11 mouse cellular contexts compared by ENCODE assay signal in genomic region chr12:3850165-3850564, GRCm38 (mm10). TPM values are rescaled to one million over a fixed set of nuclear protein-coding genes. Genes with fewer than 3 reads are reported as not detected.
A peak's percentile ranks its signal among the peaks of the same experiment; 100 is the strongest.
DNase-seq lines count a peak whose midpoint lies in the region; ATAC-seq and TF ChIP-seq lines count a peak whose summit lies in the region.
"Had no signal": no experiment of that assay in that cellular context is flagged by ENCODE, and none has a peak within 500 bp of the region (broad histone marks: within the 10 kb centered on the region; RNA-seq: fewer than 3 reads in every experiment).

No protein-coding gene starts in this region.

- ATAC-seq in liver, embryonic 11.5 days (replicated peaks; ENCODE audit: low FRiP score) = no peak
- ATAC-seq in embryonic facial prominence, embryonic 11.5 days (replicated peaks; ENCODE audit: insufficient number of reproducible peaks, low FRiP score, low TSS enrichment, low read depth) = 0 out of 2 replicates have a peak, but pooled peaks have one; percentile 32
- ATAC-seq in intestine, embryonic 14.5 days (replicated peaks; ENCODE audit: low FRiP score, low TSS enrichment, low read depth) = peak; percentile 44; the same call in 1 of the 2 replicates
- no peak for ATAC-seq in neural tube, embryonic 12.5 days (ENCODE audit: low FRiP score, low read depth)
- no peak for ATAC-seq in granulocyte monocyte progenitor cell, adult 5-6 weeks (replicated peaks; ENCODE audit: poor library complexity, severe bottlenecking)

- no peak for DNase-seq in liver, adult 2 months (ENCODE audit: extremely low read depth, low read depth, low spot score)
- no peak for DNase-seq in liver, embryonic 11.5 days (ENCODE audit: low spot score)
- DNase-seq in embryonic facial prominence, embryonic 11.5 days (ENCODE audit: low spot score) = peak; percentile 22
- DNase-seq in intestine, embryonic 14.5 days (ENCODE audit: low spot score) = no peak
- no peak for DNase-seq in layer of hippocampus, postnatal 14 days (ENCODE audit: low spot score in 2 of 2)
- DNase-seq: adrenal gland, adult 8-10 months; heart, postnatal 10 days; layer of hippocampus, adult 9-11 months had no signal

- H3K9me3 ChIP-seq in liver, embryonic 11.5 days (ENCODE audit: control insufficient read depth, low read length) = no peaks in the 10 kb centered on the region
- no peaks in the 10 kb centered on the region for H3K9me3 ChIP-seq in embryonic facial prominence, embryonic 11.5 days (replicated peaks; ENCODE audit: control insufficient read depth, low read length)
- no peaks in the 10 kb centered on the region for H3K9me3 ChIP-seq in intestine, embryonic 14.5 days (ENCODE audit: control insufficient read depth, low read length)
- no peaks in the 10 kb centered on the region for H3K9me3 ChIP-seq in neural tube, embryonic 12.5 days

- TF ChIP-seq POLR2A in liver, adult 2 months (IDR thresholded peaks at IDR 0.05; ENCODE audit: extremely low read depth, insufficient read depth, low read length) = no peak

- H3K36me3 ChIP-seq in liver, adult 2 months (ENCODE audit: control insufficient read depth, insufficient read depth, low read length) = no peaks in the 10 kb centered on the region
- H3K36me3 ChIP-seq in liver, embryonic 11.5 days (ENCODE audit: control insufficient read depth, insufficient read depth, low read length) = peaks cover 7% of the 10 kb centered on the region; the same call in 1 of the 2 replicates
- H3K36me3 ChIP-seq in embryonic facial prominence, embryonic 11.5 days (replicated peaks; ENCODE audit: control insufficient read depth, insufficient read depth, low read depth, low read length) = no peaks in the 10 kb centered on the region
- H3K36me3 ChIP-seq in intestine, embryonic 14.5 days (ENCODE audit: control insufficient read depth, insufficient read depth, low read length) = peaks cover 67% of the 10 kb centered on the region
- H3K36me3 ChIP-seq in neural tube, embryonic 12.5 days = peaks cover 12% of the 10 kb centered on the region

- H3K4me1 ChIP-seq in liver, adult 2 months (ENCODE audit: control insufficient read depth, insufficient read depth, low read length) = no peaks in the 10 kb centered on the region; the same call in 1 of the 2 replicates
- H3K4me1 ChIP-seq in liver, embryonic 11.5 days (replicated peaks; ENCODE audit: control insufficient read depth, insufficient read depth, low read length) = peaks cover 2% of the 10 kb centered on the region
- no peaks in the 10 kb centered on the region; the same call in 1 of the 2 replicates for H3K4me1 ChIP-seq in embryonic facial prominence, embryonic 11.5 days (ENCODE audit: control insufficient read depth, insufficient read depth, low read length)
- H3K4me1 ChIP-seq in intestine, embryonic 14.5 days (replicated peaks; ENCODE audit: control insufficient read depth, insufficient read depth, low read length) = peaks cover 9% of the 10 kb centered on the region
- H3K4me1 ChIP-seq in neural tube, embryonic 12.5 days = peaks cover 10% of the 10 kb centered on the region

- H3K27ac ChIP-seq in liver, adult 2 months (replicated peaks; ENCODE audit: insufficient read depth, low read depth, low read length) = no peak overlapping the region
- no peak overlapping the region for H3K27ac ChIP-seq in liver, embryonic 11.5 days (ENCODE audit: low read depth, low read length)
- peak overlapping the region; percentile 36 for H3K27ac ChIP-seq in embryonic facial prominence, embryonic 11.5 days (replicated peaks; ENCODE audit: low read depth, low read length)
- H3K27ac ChIP-seq in intestine, embryonic 14.5 days (ENCODE audit: low read depth) = peak overlapping the region; percentile 48; the same call in 1 of the 2 replicates
- peak overlapping the region; percentile 21 for H3K27ac ChIP-seq in neural tube, embryonic 12.5 days

- H3K9ac ChIP-seq in liver, adult 2 months (ENCODE audit: low read depth, low read length) = no peak overlapping the region
- H3K9ac ChIP-seq in liver, embryonic 11.5 days (ENCODE audit: low read depth, low read length) = no peak overlapping the region
- no peak overlapping the region for H3K9ac ChIP-seq in embryonic facial prominence, embryonic 11.5 days (replicated peaks; ENCODE audit: low read length)
- no peak overlapping the region for H3K9ac ChIP-seq in intestine, embryonic 14.5 days (ENCODE audit: low read length)
- no peak overlapping the region for H3K9ac ChIP-seq in neural tube, embryonic 12.5 days

- 58% methylated on average over 5 of the region's 5 CpGs for WGBS in liver, adult 2 months
- 54% methylated on average over 5 of the region's 5 CpGs for WGBS in liver, embryonic 11.5 days
- 20% methylated on average over 5 of the region's 5 CpGs for WGBS in embryonic facial prominence, embryonic 11.5 days
- WGBS in intestine, embryonic 14.5 days = 21% methylated on average over 5 of the region's 5 CpGs
- 20% methylated on average over 5 of the region's 5 CpGs for WGBS in neural tube, embryonic 12.5 days

- no peaks in the 10 kb centered on the region for H3K27me3 ChIP-seq in liver, adult 2 months (ENCODE audit: control insufficient read depth, insufficient read depth, low read length)
- no peaks in the 10 kb centered on the region for H3K27me3 ChIP-seq in liver, embryonic 11.5 days (replicated peaks; ENCODE audit: control insufficient read depth, insufficient read depth, low read length)
- no peaks in the 10 kb centered on the region for H3K27me3 ChIP-seq in embryonic facial prominence, embryonic 11.5 days (ENCODE audit: control insufficient read depth, insufficient read depth, low read length)
- H3K27me3 ChIP-seq in intestine, embryonic 14.5 days (replicated peaks; ENCODE audit: control insufficient read depth, insufficient read depth, low read length) = no peaks in the 10 kb centered on the region
- H3K27me3 ChIP-seq in neural tube, embryonic 12.5 days (replicated peaks) = no peaks in the 10 kb centered on the region
- H3K27me3 ChIP-seq: megakaryocyte, embryonic 14.5 days had no signal

- peaks cover 2% of the 10 kb centered on the region; the same call in 1 of the 2 replicates for H3K79me2 ChIP-seq in liver, adult 2 months (ENCODE audit: control insufficient read depth, insufficient read depth, low read length)

- no peak overlapping the region for H3K4me2 ChIP-seq in liver, embryonic 11.5 days
- H3K4me2 ChIP-seq in embryonic facial prominence, embryonic 11.5 days (ENCODE audit: low read depth, low read length) = no peak overlapping the region
- H3K4me2 ChIP-seq in intestine, embryonic 14.5 days (ENCODE audit: low read length) = no peak overlapping the region
- no peak overlapping the region for H3K4me2 ChIP-seq in neural tube, embryonic 12.5 days (replicated peaks)

- H3K4me3 ChIP-seq in liver, adult 2 months (ENCODE audit: insufficient read depth, low read depth, low read length) = no peak overlapping the region
- H3K4me3 ChIP-seq in liver, embryonic 11.5 days (ENCODE audit: low read depth, low read length) = no peak overlapping the region
- H3K4me3 ChIP-seq in embryonic facial prominence, embryonic 11.5 days (ENCODE audit: low read depth, low read length) = no peak overlapping the region
- H3K4me3 ChIP-seq in intestine, embryonic 14.5 days (ENCODE audit: low read depth, low read length) = no peak overlapping the region
- no peak overlapping the region for H3K4me3 ChIP-seq in neural tube, embryonic 12.5 days
- H3K4me3 ChIP-seq: megakaryocyte, embryonic 14.5 days had no signal

- TF ChIP-seq CTCF in liver, adult 2 months (IDR thresholded peaks at IDR 0.05; ENCODE audit: low read depth, low read length) = 0 out of 2 replicates have a peak, but pooled peaks have one; percentile 4

RNA-seq across cellular contexts. Expression of gene Dnmt3a, which starts 44.4 kb away (rescaled TPM):
- 7.9 and 11.2 TPM in 2 replicates for total RNA-seq in liver, adult 2 months (2014; rRNA removed)
- 3.0 and 4.0 TPM in 2 replicates for polyA plus RNA-seq in liver, adult 2 months (2012; rRNA removed)
- 73.2 and 73.3 TPM in 2 replicates for polyA plus RNA-seq in liver, embryonic 11.5 days (2014; fragmentation: Nextera tagmentation; extraction: Ambion mirVana)
- polyA plus RNA-seq in embryonic facial prominence, embryonic 11.5 days (2014; fragmentation: Nextera tagmentation; extraction: Ambion mirVana) = 69.5 and 80.9 TPM in 2 replicates
- polyA plus RNA-seq in intestine, embryonic 14.5 days (2014; fragmentation: Nextera tagmentation; extraction: Ambion mirVana) = 63.4 and 69.3 TPM in 2 replicates
- polyA plus RNA-seq in neural tube, embryonic 12.5 days (2016; fragmentation: Nextera tagmentation; extraction: Ambion mirVana) = 146 and 175 TPM in 2 replicates
- 20.2 and 33.6 TPM in 2 replicates for total RNA-seq in granulocyte monocyte progenitor cell, adult 5-6 weeks (2014; fragmentation: Nextera tagmentation)
- total RNA-seq in granulocyte monocyte progenitor cell, adult 5-6 weeks (2017) = 21.7 and 22.9 TPM in 2 replicates
- 100 to 1,000 TPM; 272 to 273 TPM for total RNA-seq in layer of hippocampus, postnatal 14 days (2021)

Comparison
In these comparisons a context has a peak if more than half of its experiments do, and no peak if none do; other contexts are left out.
1. RNA of gene Dnmt3a, which starts 44.4 kb away (polyA plus RNA-seq): 146 to 175 TPM in neural tube, embryonic 12.5 days, 73.2 to 73.3 TPM in liver, embryonic 11.5 days, 69.5 to 80.9 TPM in embryonic facial prominence, embryonic 11.5 days and 63.4 to 69.3 TPM in intestine, embryonic 14.5 days; 3.0 to 4.0 TPM in liver, adult 2 months; every median in the first group is over 10 times any median in the second.
2. H3K27ac ChIP-seq: peak in embryonic facial prominence, embryonic 11.5 days (single experiment), intestine, embryonic 14.5 days (single experiment) and neural tube, embryonic 12.5 days (single experiment); none in liver, adult 2 months (single experiment) and liver, embryonic 11.5 days (single experiment).
3. ATAC-seq: peak in embryonic facial prominence, embryonic 11.5 days (single experiment) and intestine, embryonic 14.5 days (single experiment); none in liver, embryonic 11.5 days (single experiment), neural tube, embryonic 12.5 days (single experiment) and granulocyte monocyte progenitor cell, adult 5-6 weeks (single experiment).